Mouse (Mus musculus) lung, postnatal 0 days (tissue): ENCODE data around the gene Tirap. TPM values are rescaled to one million over a fixed set of nuclear protein-coding genes. Genes with fewer than 3 reads are reported as not detected.
A peak's percentile ranks its signal among the peaks of the same experiment; 100 is the strongest.

Experiments used
- ATAC-seq: fragments of 200-750 bp; cut with Nextera tagmentation; 2 replicates; pipeline ENCODE4 v1.8.0; 2017; ENCODE audit warnings: moderate library complexity
- DNase-seq: peaks from one replicate; pipeline ENCODE4 v3.0.0-alpha.2; 2016; ENCODE audit warnings: low spot score
- H3K27ac ChIP-seq: fragments of 300-500 bp; sonication (generic); 2 replicates; pipeline ENCODE4 v1.5.1; 2014; ENCODE audit warnings: antibody characterized with exemption, mild to moderate bottlenecking, low read length, mixed read lengths
- H3K27me3 ChIP-seq: fragments of 300-500 bp; sonication (generic); replicated peaks from 2 replicates; pipeline ENCODE4 v1.6.1; 2014; ENCODE audit warnings: low read length, mixed read lengths; ENCODE audit not compliant: insufficient read depth
- H3K36me3 ChIP-seq: fragments of 300-500 bp; sonication (generic); 2 replicates; pipeline ENCODE4 v1.6.1; 2014; ENCODE audit warnings: low read length, mixed read lengths; ENCODE audit not compliant: insufficient read depth
- H3K4me1 ChIP-seq: fragments of 300-500 bp; sonication (generic); 2 replicates; pipeline ENCODE4 v1.6.1; 2014; ENCODE audit warnings: antibody characterized with exemption, low read depth, low read length, mixed read lengths; ENCODE audit not compliant: insufficient read depth
- H3K4me2 ChIP-seq: fragments of 300-500 bp; sonication (generic); replicated peaks from 2 replicates; pipeline ENCODE4 v1.6.1; 2014; ENCODE audit warnings: low read depth, mild to moderate bottlenecking, low read length, moderate library complexity, mixed read lengths
- H3K4me3 ChIP-seq: fragments of 300-500 bp; sonication (generic); 2 replicates; pipeline ENCODE4 v1.5.1; 2014; ENCODE audit warnings: low read depth, low read length
- H3K9ac ChIP-seq: fragments of 300-500 bp; sonication (generic); replicated peaks from 2 replicates; pipeline ENCODE4 v1.6.1; 2014; ENCODE audit warnings: low read depth, mild to moderate bottlenecking
- H3K9me3 ChIP-seq: fragments of 300-500 bp; sonication (generic); 2 replicates; pipeline ENCODE4 v1.6.1; 2016; ENCODE audit warnings: low read length, mixed read lengths
- CTCF ChIP-seq: IDR thresholded peaks from 2 replicates; pipeline ENCODE4 v1.5.1; 2016; ENCODE audit warnings: antibody characterized with exemption, mild to moderate bottlenecking
- EP300 ChIP-seq: IDR thresholded peaks from 2 replicates; pipeline ENCODE4 v1.6.1; 2016; ENCODE audit warnings: antibody characterized with exemption, mild to moderate bottlenecking, control low read depth
- WGBS: fragments of 180-500 bp; shearing (Covaris S2); extraction: QIAGEN DNeasy Blood & Tissue Kit; methylation state at CpG from one replicate; pipeline ENCODE4 v1.1.7; 2014; 5-methylcytosine and 5-hydroxymethylcytosine counted together
- polyA plus RNA-seq: library from polyadenylated mRNA; unstranded; fragments of >200 nt; fragmentation: Nextera tagmentation; extraction: Ambion mirVana; gene quantifications from 2 replicates; pipeline ENCODE4 v1.2.1, GENCODE M21; 2015

Tirap gene
- 11.0 and 11.5 TPM in 2 replicates for polyA plus RNA-seq

DNA sequence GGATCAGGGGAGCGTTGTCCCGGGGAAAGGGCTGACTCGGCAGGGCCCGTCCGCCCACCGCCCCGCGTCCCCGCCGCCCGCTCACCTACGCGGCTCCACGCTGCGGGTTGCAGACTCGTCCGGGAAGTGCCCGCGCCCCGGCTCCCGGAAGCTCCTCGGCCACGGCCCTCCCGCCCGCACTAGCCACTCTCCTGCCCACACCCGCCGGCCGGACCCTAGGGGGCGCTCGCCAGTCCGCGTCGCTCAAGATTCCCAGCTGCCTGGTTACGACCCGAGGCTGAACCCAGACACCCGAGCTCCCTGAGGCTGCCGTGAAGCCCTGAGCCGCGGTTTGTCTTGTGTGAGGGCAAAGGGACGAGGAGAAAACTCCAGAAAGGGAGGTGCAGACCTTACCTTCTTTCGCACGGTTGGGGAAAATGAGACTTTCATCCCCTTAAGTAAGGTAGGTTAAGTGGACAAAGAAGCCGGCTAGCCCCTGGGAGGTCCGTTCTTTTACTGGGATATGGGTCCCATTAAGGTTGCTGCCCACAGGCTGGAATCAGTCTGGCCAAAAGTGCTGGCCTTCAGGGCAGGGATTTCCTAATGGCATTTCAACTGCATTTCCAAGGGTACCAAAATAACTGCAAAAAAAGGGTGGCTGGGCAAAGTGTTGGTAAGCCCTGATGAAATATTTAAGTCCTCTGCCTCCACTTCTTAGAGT lies at the start of gene Tirap, which contains the start of gene Srpr:
Tirap (minus strand) TSS at position 520 of the 700 bp plus-strand sequence.
Srpr (plus strand) TSS at position 404 of the 700 bp plus-strand sequence.
- Histone ChIP-seq H3K9me3 (no peaks in the 10 kb centered on the region), H3K4me1 (peaks cover 9% of the 10 kb centered on the region; the same call in 1 of the 2 replicates), H3K36me3 (no peaks in the 10 kb centered on the region), H3K4me3 (peak within 1 kb of the TSS; percentile 68), H3K9ac (peak within 1 kb of the TSS; percentile 72), H3K4me2 (peak within 1 kb of the TSS; percentile 79), H3K27me3 (no peaks in the 10 kb centered on the region), H3K27ac (peak within 1 kb of the TSS; percentile 71)
- TF ChIP-seq EP300, result no peak
- peak; percentile 92 for TF ChIP-seq CTCF
- 4% methylated on average over 34 of the region's 44 CpGs for WGBS
- ATAC-seq, result peak; percentile 98
- DNase-seq, result peak; percentile 93

DNA sequence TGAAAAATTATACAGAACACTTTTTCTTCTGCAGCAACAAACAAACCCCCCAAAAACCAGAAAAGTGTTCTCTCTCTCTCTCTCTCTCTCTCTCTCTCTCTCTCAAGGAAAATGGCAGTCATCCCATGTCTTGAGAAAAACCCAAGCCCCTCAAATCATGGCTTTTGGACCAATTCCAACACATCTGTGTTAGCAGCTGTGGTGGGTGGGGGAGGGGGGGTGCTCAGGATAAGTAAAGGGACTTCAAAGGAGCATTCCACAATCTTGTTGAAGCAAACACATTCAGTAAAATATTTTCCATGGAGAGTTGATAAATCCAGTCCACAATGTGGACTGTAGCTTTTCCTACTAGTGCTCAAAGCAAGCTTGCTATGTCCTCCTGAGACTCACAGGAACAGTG lies 49.4 kb upstream of the Tirap start:
- Histone ChIP-seq H3K36me3 (no peaks in the 10 kb centered on the region), H3K9ac (no peak overlapping the region), H3K4me3 (no peak overlapping the region), H3K27me3 (no peaks in the 10 kb centered on the region), H3K4me2 (no peak overlapping the region), H3K9me3 (no peaks in the 10 kb centered on the region), H3K27ac (no peak overlapping the region), H3K4me1 (no peaks in the 10 kb centered on the region)
- ATAC-seq (no peak), DNase-seq (no peak)
- TF ChIP-seq CTCF (no peak), EP300 (no peak)

- Histone ChIP-seq H3K4me2 (no peak overlapping the region), H3K9me3 (no peaks in the 10 kb centered on the region), H3K4me3 (no peak overlapping the region), H3K9ac (no peak overlapping the region), H3K27me3 (no peaks in the 10 kb centered on the region), H3K36me3 (no peaks in the 10 kb centered on the region), H3K27ac (no peak overlapping the region), H3K4me1 (no peaks in the 10 kb centered on the region)
- TF ChIP-seq CTCF (no peak), EP300 (no peak)
- no peak for ATAC-seq
- no peak for DNase-seq
- WGBS, result 97% methylated on average over 2 of the region's 2 CpGs
These were observed 47.3 kb upstream of the Tirap start for GRCm38 (mm10) chr9:35247405-35247804.

- Histone ChIP-seq H3K36me3 (no peaks in the 10 kb centered on the region), H3K27me3 (no peaks in the 10 kb centered on the region), H3K4me1 (no peaks in the 10 kb centered on the region), H3K4me2 (no peak overlapping the region), H3K4me3 (no peak overlapping the region), H3K9me3 (no peaks in the 10 kb centered on the region), H3K27ac (no peak overlapping the region), H3K9ac (no peak overlapping the region)
- no peak for ATAC-seq
- TF ChIP-seq CTCF (peak; percentile 38), EP300 (no peak)
- peak; percentile 13 for DNase-seq
- 57% methylated on average over 1 of the region's 1 CpGs for WGBS
These were observed 39.6 kb upstream of the Tirap start for GRCm38 (mm10) chr9:35239734-35240133.

DNA sequence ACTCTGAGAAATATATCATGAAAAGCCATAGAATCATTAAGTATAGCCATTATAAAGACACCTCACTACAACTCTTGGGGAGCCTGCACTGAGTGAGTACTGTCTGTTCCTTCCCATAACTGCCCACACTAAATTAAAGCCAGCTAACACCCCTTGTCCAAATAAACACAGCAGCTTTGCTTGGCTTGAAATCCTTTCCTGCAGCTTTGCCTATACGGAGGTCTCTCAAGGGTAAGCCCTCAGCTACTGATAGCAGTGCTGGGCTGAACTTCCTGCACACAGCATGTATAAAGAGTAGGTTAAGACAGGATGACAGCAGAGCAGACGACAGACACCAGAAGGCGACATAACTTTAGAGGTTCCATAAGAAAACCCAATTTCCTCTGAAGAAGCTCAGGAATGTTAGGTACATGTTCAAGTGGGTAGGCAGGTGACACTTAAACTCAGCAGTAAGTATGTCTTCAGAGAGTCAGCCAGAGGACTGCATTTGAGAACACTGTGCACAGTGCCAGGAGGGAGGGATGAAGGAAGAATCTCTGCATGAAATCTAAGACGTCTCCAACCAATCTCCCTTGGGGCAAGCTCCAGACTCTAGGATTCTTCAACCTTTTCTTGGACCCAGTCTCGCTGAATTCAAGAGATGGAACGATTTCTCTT lies 39.0 kb upstream of the Tirap start:
- ATAC-seq (peak; percentile 90), DNase-seq (peak; percentile 59)
- Histone ChIP-seq H3K27ac (peak overlapping the region; percentile 39; the same call in 1 of the 2 replicates), H3K9me3 (no peaks in the 10 kb centered on the region), H3K4me1 (no peaks in the 10 kb centered on the region), H3K4me2 (no peak overlapping the region), H3K9ac (no peak overlapping the region), H3K4me3 (no peak overlapping the region), H3K36me3 (no peaks in the 10 kb centered on the region), H3K27me3 (no peaks in the 10 kb centered on the region)
- TF ChIP-seq EP300 (peak; percentile 59), CTCF (no peak)
- 37% methylated on average over 6 of the region's 6 CpGs for WGBS

- Histone ChIP-seq H3K4me1 (no peaks in the 10 kb centered on the region), H3K4me2 (no peak overlapping the region), H3K27me3 (no peaks in the 10 kb centered on the region), H3K9me3 (no peaks in the 10 kb centered on the region), H3K4me3 (no peak overlapping the region), H3K36me3 (no peaks in the 10 kb centered on the region), H3K9ac (no peak overlapping the region), H3K27ac (0 out of 2 replicates have a peak overlapping the region, but pooled peaks have one; percentile 39)
- TF ChIP-seq EP300 (no peak), CTCF (no peak)
- no peak for DNase-seq
- ATAC-seq, result no peak
- WGBS, result 93% methylated on average over 1 of the region's 1 CpGs
These were observed 38.3 kb upstream of the Tirap start for GRCm38 (mm10) chr9:35238371-35238770.
